Mouse (Mus musculus): Measurements from ENCODE around the gene Agmat. TPM values are rescaled to one million over a fixed set of nuclear protein-coding genes. Genes with fewer than 3 reads are reported as not detected.

The Agmat gene
- polyA plus RNA-seq, 1 experiment = 0.05 TPM

DNA sequence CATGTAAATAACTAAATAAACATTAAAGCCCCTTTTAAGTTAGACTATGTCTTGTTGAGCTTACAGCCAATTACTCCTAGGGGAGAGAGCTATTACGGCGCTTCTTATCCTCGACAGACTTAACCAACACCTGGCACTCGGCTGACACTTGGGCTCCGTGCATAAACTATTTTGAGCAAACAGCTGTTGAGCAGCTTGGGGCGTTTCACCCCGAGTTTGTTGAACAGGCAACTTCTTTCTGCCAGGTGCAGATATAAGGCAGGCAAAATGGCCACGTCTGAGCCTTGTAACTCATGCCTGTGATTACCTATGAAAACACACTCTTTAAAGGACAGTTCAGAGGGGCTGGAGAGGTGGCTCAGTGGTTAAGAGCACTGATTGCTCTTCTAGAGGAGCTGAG, 8.5 kb upstream of the Agmat start:
- no peak for TF ChIP-seq POLR2A (IDR thresholded peaks at IDR 0.05; ENCODE audit: borderline replicate concordance, extremely low read depth, insufficient read depth, insufficient read length, poor library complexity, severe bottlenecking)
- no peak for TF ChIP-seq CTCF (IDR thresholded peaks at IDR 0.05; ENCODE audit: borderline replicate concordance, extremely low read depth, insufficient read depth, insufficient read length)
- no peak for DNase-seq (ENCODE audit: low read depth)

DNA sequence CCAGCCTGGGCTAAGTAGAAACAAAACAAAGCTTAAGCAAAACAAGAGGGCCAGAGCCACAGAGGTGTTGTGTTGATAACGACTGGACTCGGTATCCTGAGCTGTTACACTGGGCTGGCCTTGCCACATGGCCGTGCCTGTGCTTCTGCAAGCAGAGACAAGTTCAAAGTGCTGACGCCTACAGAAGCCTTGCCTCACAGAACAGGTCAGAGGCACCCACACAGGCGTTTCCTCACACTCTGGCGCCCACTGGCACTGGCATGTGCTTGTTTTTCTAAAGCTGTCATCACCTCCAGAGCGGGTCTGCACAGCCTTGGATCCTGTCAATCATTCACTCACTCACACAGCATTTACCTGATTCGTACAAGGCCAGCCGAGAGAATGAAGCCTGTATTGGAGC, 4.6 kb upstream of the Agmat start:
- TF ChIP-seq CTCF (IDR thresholded peaks at IDR 0.05; ENCODE audit: borderline replicate concordance, extremely low read depth, insufficient read depth, insufficient read length) (no peak), POLR2A (IDR thresholded peaks at IDR 0.05; ENCODE audit: borderline replicate concordance, extremely low read depth, insufficient read depth, insufficient read length, poor library complexity, severe bottlenecking) (no peak)
- DNase-seq (ENCODE audit: low read depth) = no peak

DNA sequence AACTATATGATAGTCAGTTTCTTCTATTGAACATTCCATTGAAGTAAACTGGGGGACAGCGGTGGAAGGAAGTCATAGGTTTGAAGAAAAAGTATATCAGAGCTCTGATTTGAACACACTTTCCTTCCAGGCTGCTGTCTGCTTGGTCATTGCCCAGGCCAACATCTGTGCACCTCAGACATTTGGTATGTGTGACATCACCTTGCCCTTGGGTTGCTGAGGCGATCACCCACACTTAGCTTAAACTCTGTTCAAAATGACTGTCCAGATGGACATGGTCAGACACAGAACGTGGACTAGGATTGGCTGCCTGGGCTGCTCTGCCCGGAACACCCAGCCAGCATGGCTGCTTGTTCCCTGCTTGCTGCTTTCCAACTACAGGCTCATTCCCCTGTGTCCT, 4.1 kb upstream of the Agmat start:
- TF ChIP-seq POLR2A (IDR thresholded peaks at IDR 0.05; ENCODE audit: borderline replicate concordance, extremely low read depth, insufficient read depth, insufficient read length, poor library complexity, severe bottlenecking) = no peak
- no peak for TF ChIP-seq CTCF (IDR thresholded peaks at IDR 0.05; ENCODE audit: borderline replicate concordance, extremely low read depth, insufficient read depth, insufficient read length)

DNA sequence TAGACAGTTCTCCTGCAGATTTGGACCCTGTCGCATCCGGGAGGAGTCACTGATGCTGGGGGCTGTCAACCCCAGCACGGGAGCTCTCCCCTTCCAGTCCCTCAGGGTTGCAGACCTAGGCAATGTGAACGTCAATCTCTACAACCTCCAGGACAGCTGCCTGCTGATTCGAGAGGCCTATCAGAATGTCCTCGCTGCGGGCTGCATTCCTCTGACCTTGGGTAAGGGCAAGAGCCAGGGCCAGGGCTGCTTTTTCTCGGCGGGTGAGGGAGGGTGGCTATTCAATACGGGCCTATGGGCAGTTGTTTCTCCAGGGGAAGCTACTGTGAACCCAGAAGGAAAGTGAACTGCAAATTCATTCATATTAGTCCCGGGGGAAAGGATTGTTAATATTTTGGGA, 3.1 kb downstream of the Agmat start:
- TF ChIP-seq POLR2A (IDR thresholded peaks at IDR 0.05; ENCODE audit: borderline replicate concordance, extremely low read depth, insufficient read depth, insufficient read length, poor library complexity, severe bottlenecking) = no peak
- TF ChIP-seq CTCF (IDR thresholded peaks at IDR 0.05; ENCODE audit: borderline replicate concordance, extremely low read depth, insufficient read depth, insufficient read length) = no peak
- DNase-seq (ENCODE audit: low read depth) = no peak

More for the DNA sequence above, 4.1 kb upstream of the Agmat start:
- no peak for DNase-seq (ENCODE audit: low read depth)

DNA sequence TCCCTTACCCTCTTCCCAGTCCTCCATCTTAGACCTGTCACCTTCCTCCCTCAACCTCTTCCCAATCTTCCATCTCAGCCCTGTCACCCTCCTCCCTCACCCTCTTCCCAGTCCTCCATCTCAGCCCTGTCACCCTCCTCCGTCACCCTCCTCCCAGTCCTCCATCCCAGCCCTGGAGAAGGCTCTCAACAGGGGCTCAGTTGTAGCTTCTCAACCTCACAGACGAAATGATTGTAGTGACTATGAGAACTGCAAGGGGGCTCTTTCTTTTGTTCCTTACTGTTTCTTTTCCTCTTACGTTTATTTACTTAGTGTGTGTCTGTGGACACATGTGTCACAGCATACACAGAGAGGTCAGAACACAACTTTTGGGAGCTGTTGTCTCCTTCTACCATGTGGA, 4.4 kb downstream of the Agmat start:
- no peak for TF ChIP-seq POLR2A (IDR thresholded peaks at IDR 0.05; ENCODE audit: borderline replicate concordance, extremely low read depth, insufficient read depth, insufficient read length, poor library complexity, severe bottlenecking)
- no peak for TF ChIP-seq CTCF (IDR thresholded peaks at IDR 0.05; ENCODE audit: borderline replicate concordance, extremely low read depth, insufficient read depth, insufficient read length)
- DNase-seq (ENCODE audit: low read depth) = no peak

DNA sequence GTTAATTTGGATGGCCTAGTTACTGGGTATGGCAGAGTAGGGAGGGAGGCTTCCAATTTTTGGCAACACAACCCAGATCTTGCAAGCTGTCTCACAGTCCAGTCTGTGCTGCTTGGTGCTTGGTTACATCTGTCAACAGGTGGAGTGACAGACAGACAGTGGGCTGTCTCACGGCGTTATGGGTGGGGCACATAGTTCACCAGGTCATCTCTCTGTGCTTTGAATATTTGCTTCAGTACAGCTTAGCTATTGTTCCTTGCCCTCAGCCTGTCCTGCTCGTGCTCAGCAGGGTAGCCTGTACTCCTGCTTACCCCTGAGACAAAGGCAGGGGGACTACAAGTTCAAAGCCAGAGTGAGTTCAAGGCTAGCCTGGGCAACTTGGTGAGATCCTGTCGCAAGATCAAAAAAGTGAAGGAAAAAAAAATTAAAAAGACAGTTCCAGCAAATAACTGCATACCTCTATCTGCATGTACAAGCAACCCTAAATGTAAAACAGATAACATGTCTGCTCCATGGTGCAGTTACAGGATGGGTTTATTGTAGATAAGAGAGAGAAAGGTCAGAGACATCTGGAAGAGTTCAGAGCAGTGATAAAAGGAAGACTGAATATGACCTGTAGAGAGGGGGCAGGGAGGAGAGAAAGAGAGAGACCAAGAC, 5.1 kb downstream of the Agmat start:
- DNase-seq (ENCODE audit: low read depth) = no peak
- TF ChIP-seq POLR2A (IDR thresholded peaks at IDR 0.05; ENCODE audit: borderline replicate concordance, extremely low read depth, insufficient read depth, insufficient read length, poor library complexity, severe bottlenecking) (no peak), CTCF (IDR thresholded peaks at IDR 0.05; ENCODE audit: borderline replicate concordance, extremely low read depth, insufficient read depth, insufficient read length) (no peak)

DNA sequence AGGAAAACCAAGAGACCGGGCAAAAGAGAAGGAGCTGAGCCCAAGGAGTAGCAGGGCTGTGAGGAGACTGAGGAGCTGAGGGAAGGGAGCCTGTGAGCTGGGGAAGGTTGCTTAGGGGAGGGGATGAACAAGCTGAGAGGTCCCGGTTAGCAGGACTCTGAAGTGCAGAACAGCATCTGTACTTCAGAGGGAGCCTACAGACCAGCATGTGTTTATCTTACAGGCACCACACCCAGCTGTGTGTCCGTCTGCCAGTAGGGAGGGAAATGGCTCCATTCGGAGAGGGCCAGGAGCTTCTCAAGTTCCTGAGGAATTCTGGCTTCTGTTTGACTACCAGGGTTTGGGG, 5.6 kb downstream of the Agmat start:
- TF ChIP-seq CTCF (IDR thresholded peaks at IDR 0.05; ENCODE audit: borderline replicate concordance, extremely low read depth, insufficient read depth, insufficient read length) (no peak), POLR2A (IDR thresholded peaks at IDR 0.05; ENCODE audit: borderline replicate concordance, extremely low read depth, insufficient read depth, insufficient read length, poor library complexity, severe bottlenecking) (no peak)
- DNase-seq (ENCODE audit: low read depth) = peak; percentile 14

DNA sequence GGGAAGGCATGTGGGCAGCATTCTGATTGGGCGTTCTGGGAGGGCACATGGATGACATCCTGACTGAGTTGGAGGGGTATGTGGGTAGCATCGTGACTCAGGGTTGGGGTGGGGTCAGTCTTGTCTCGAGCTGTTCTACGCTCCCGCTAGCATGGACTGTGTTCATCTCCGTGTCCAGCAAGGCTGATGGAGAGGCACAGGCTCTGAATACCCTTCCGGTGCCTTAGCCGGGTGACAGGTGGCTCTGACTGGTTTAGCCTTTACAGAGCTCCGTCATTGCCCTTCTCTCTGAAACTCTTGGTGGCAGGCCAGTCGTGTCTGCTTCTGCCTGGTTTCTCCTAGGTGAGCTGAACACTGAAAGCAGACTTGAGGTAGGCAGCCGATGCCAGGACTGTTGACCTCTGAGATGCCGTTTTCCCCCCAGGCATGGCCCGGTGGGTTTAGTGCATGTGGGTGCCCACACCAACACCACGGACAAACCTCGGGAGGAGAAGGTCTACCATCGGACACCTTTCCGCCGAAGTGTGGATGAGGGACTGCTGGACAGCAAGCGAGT, 9.0 kb downstream of the Agmat start:
- TF ChIP-seq POLR2A (IDR thresholded peaks at IDR 0.05; ENCODE audit: borderline replicate concordance, extremely low read depth, insufficient read depth, insufficient read length, poor library complexity, severe bottlenecking) (no peak), CTCF (IDR thresholded peaks at IDR 0.05; ENCODE audit: borderline replicate concordance, extremely low read depth, insufficient read depth, insufficient read length) (no peak)
- DNase-seq (ENCODE audit: low read depth) = no peak

DNA sequence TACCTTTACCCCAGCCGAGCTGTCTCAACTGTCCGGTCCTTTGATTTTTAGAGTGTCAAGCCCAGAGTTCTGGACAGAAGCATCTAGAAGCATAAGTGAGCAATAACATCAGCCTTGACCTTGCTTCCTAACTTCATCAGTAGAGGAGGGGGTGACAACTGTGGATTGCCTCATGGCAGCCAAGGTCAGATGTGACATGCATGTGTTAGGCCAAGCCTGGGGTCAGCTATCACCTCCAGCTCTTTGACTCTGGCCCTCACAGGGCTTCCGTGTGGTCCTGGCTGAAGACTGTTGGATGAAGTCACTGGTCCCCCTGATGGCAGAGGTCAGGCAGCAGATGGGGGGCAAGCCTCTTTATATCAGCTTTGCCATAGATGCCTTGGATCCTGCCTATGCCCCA, 10.7 kb downstream of the Agmat start:
- no peak for TF ChIP-seq CTCF (IDR thresholded peaks at IDR 0.05; ENCODE audit: borderline replicate concordance, extremely low read depth, insufficient read depth, insufficient read length)
- no peak for TF ChIP-seq POLR2A (IDR thresholded peaks at IDR 0.05; ENCODE audit: borderline replicate concordance, extremely low read depth, insufficient read depth, insufficient read length, poor library complexity, severe bottlenecking)
- no peak for DNase-seq (ENCODE audit: low read depth)

DNA sequence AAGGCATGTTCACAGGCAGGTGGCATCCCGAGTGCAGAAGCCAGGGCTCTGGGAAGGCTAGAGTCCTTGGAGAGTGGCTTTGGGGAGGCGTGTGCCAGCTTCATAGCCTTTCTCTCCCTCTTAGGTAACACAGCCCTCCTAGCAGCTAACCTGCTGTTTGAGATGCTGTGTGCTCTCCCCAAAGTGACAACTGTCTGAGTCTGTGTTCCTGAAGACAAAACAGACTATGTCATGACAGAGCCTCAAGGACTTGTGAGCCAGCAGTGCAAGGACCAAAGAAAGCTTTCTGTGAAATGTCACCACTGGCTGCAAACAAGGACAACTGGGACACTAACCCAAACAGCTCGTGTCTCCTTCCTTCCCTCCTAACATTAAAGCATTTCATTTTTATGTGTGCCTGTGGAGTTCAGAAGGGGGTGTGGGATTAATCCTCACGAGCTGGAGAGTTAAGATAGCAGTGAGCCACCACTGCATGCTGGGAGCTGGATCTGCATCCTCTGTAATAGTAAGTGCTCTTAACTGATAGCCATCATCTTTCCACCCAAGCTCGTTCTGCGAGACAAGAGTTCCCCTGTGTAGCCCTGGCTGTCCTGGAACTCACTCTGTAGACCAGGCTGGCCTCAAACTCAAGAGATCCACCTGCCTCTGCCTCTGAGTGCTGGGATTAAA, 12.5 kb downstream of the Agmat start:
- no peak for TF ChIP-seq POLR2A (IDR thresholded peaks at IDR 0.05; ENCODE audit: borderline replicate concordance, extremely low read depth, insufficient read depth, insufficient read length, poor library complexity, severe bottlenecking)
- no peak for TF ChIP-seq CTCF (IDR thresholded peaks at IDR 0.05; ENCODE audit: borderline replicate concordance, extremely low read depth, insufficient read depth, insufficient read length)
- DNase-seq (ENCODE audit: low read depth) = no peak

DNA sequence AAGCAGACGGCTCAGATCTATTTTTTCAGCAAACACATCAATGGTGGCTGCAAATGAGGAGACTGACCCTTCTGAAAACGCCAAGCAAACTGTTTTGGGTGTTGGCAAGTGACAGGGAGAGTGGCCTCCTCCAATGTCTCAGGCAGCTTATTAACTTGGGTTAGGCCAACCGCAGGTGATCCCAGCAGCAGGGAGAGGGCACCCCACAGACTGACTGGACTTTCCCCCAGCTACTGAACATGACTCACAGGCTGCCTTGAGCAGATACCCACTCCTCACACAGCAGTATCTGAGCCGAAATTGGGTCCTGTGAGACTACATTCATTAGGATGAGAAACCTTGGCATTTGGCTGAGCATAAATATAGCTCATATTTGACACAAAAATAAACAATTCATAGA, 14.5 kb downstream of the Agmat start:
- no peak for TF ChIP-seq CTCF (IDR thresholded peaks at IDR 0.05; ENCODE audit: borderline replicate concordance, extremely low read depth, insufficient read depth, insufficient read length)
- no peak for TF ChIP-seq POLR2A (IDR thresholded peaks at IDR 0.05; ENCODE audit: borderline replicate concordance, extremely low read depth, insufficient read depth, insufficient read length, poor library complexity, severe bottlenecking)
- DNase-seq (ENCODE audit: low read depth) = no peak

DNA sequence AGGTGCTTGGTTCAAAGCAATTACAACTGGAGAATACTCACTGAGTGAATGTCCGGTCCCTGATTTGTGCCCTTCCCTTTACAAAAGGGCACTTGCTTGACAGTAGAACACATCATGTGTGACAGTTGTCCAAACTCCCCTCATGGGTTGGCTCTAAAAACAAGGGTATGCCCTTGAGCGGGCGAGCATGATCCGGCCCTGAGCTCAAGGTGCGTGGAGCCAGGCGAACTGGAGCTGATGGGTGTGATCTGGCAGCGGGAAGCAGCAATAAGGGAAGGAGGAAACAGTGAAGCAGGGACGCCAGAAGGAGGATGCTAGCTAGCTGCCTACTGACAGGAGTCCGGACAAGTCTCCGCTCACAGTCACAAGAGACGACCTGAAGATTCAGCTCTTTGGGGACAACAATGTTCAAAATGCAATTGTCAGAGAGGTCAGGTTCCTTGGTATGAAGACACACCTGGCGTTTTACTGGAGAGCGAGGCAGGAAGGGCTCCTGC, 15.7 kb downstream of the Agmat start:
- TF ChIP-seq POLR2A (IDR thresholded peaks at IDR 0.05; ENCODE audit: borderline replicate concordance, extremely low read depth, insufficient read depth, insufficient read length, poor library complexity, severe bottlenecking) = no peak
- no peak for TF ChIP-seq CTCF (IDR thresholded peaks at IDR 0.05; ENCODE audit: borderline replicate concordance, extremely low read depth, insufficient read depth, insufficient read length)

More for the DNA sequence above, 15.7 kb downstream of the Agmat start:
- DNase-seq (ENCODE audit: low read depth) = no peak
